Mouse (Mus musculus): ENCODE results near the gene Ppp1r1a.

GRCm38 (mm10) chr15:103523156-103523555, 14.6 kb downstream of the Ppp1r1a start:
- TF ChIP-seq EP300 (optimal IDR thresholded peaks at IDR 0.05) (no peak), CTCF (IDR thresholded peaks at IDR 0.05; ENCODE audit: low read depth) (no peak)

All from stomach, postnatal 0 days (tissue).